Mouse (Mus musculus) v-Abl transformed pro-B cells (cell line): ENCODE data around the gene Oas3.

Source experiments
- in situ Hi-C, 2 experiments: fragments of 400-800 bp; cut with MboI; formaldehyde crosslinking; loops; one replicate each; pipeline ENCODE4 v1.15.1; 2025; ENCODE audit not compliant: unreplicated experiment in 2 of 2

The Oas3 gene

GRCm38 (mm10) chr5:120761901-120762300 lies 15.6 kb downstream of the Oas3 start:
- in situ Hi-C loops: no loop called here

DNA sequence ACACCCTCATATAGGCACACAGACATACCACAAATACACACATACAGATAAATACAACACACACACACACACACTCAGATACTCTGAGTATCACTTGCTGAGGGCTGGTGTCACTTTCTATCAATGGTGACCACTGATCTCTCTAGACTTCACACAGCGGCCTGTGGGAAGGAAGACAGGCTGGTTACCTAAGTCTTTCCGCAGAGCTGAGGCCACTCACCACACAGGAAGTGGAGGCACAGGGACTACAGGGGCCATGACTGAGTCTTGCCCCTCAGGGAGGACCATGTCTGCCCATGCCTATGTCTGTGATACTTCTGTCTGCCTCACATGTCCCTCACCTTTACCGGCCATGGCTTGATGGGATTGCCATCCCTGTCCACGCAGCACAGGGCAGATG lies 23.2 kb downstream of the Oas3 start:
- in situ Hi-C loops: no loop called here

GRCm38 (mm10) chr5:120752786-120753185 lies 24.7 kb downstream of the Oas3 start:
- in situ Hi-C loops: no loop called here

DNA sequence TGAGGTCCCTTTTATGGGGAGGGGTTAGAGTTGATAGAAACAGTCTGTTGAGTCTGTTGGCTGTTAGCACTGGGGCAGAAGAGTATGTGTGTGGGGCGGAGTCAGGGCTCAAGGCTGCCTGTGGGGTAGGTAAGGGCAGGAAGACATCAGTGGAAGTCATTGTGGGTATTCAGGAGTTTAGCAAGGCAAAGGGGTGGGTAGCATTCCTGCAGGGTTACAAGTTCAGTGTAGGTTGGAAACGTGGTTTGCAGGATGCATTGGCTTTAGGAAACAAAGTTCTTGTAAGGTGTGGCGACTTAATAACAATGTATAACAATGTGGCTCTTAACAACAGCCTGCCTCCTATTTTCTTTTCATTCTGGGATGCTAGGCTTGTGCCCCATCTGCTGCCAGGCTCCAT lies 26.3 kb downstream of the Oas3 start:
- in situ Hi-C loops: no loop called here

DNA sequence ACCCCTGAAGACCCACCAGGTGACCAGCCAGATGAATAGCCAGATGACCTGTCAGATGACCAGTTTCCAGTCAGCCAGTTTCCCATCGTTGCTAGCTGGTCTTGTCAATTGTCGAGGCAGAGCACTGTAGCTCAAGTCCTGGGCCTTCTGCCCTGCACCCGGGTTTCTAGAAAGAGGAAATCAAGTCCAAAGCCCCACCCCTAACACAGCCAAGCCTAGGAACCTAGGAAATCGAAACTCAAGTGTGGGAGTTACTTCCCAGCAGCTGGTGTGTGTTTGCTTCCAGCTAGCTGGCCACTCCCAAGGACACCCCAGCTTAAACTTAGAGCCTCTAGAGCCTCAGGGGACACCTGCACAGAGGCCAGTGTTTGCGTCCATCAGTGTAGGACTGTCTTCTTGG lies 27.8 kb downstream of the Oas3 start, which contains the start of gene Oas2:
Gene Oas2 (minus strand): TSS at position 166 of the 400 bp plus-strand sequence.
- in situ Hi-C loops: loop anchor here (5.0 to 25.0 kb wide), 3 partner anchors 132 to 262 kb away; partner anchors contain the start of genes Ddx54 (in 1 of the 2), Rita1 (in 1 of the 2) and Sds (in 1 of the 2)

DNA sequence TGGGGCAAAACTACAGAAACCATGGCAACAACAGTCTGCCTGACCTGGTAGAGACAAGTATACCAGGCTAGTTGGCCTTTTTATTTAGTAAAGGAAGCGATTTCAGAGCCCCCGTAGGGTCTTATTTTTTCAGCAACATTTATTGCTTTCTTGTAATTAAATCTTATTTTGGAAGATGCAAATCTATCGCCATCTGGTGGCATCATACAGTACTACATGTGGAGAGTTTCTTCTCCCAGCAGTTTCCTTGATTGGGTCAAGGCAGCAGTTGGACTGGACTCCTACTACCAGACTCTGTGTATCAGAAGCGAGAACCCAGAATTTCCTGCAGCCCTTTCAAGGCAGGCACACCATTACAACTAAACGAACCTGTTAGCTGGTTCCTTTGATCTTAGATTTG lies 31.0 kb downstream of the Oas3 start:
- in situ Hi-C loops: loop anchor here (5.0 to 25.0 kb wide), 3 partner anchors 129 to 259 kb away; partner anchors contain the start of genes Ddx54 (in 1 of the 2), Rita1 (in 1 of the 2) and Sds (in 1 of the 2)

DNA sequence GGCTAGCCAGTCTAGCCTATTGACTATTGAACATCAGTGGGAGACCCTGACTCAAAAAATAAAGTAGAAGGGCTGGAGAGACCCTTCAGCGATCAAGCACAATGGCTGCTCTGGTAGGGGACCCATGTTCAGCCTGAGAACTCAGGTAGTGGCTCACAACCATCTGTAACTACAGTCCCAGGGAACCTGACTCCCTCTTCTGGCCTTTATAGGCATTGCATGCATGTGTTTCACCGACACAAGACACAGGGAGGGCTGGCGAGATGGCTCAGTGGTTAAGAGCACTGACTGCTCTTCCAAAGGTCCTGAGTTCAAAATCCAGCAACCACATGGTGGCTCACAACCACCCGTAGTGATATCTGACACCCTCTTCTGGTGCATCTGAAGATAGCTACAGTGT lies 35.3 kb downstream of the Oas3 start:
- in situ Hi-C loops: loop anchor here in 1 of 2 experiments (10.0 to 25.0 kb wide), 2 partner anchors 127 to 255 kb away; partner anchors contain the start of genes Ddx54, Rita1 and Sds

DNA sequence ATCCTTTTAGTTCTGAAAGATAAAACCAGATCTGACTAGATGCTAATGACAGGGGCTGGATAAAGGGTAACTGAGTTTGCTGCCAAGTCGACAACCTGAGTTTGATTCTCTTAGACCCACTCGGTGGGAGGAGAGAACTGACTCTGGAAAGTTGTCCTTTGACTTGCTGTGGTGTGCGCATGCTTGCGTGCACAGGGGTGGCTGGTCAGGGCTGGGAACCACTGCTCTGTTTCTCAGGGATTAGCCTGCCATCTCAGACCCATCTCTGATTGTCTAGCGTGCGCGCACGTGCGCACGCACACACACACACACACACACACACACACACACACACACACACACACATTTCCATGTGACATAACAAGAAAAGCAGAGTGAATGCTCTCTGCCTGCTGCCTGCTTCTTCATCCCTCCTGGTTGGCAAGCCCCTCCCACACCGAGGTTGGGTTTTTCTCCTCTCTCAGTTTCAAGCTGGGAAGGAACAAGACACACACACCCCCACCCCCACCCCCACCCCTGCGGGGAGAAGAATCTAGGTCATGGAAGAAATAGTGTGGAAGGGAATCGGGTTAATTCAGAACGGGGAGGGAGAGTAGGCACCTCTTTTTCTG lies 43.0 kb downstream of the Oas3 start:
- in situ Hi-C loops: loop anchor here in 1 of 2 experiments (25.0 kb wide), 1 partner anchor 247 kb away; the partner anchor contains the start of gene Sds

DNA sequence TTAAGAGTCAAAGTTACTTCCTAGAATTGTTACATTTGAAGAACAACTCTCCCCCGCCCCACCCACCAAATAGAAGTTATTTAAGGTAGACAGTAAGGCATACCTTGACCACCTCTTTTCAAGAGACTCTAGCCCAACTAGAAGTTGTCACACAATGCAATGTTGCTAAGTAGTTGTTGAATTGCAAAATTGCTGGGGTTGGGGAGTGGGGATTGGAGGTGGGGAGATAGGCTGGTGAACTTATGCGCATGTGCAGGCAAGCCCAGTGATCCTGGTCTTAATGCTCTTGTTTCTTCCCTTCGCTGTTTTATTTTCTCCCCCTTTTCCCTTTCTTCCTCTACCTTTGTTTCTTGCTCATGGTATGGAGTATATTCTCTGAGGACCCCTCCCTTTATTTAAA lies 43.8 kb downstream of the Oas3 start:
- in situ Hi-C loops: loop anchor here in 1 of 2 experiments (25.0 kb wide), 1 partner anchor 246 kb away; the partner anchor contains the start of gene Sds

- in situ Hi-C loops: loop anchor here in 1 of 2 experiments (25.0 kb wide), 1 partner anchor 245 kb away; the partner anchor contains the start of gene Sds
These were observed 44.7 kb downstream of the Oas3 start for GRCm38 (mm10) chr5:120732740-120733139.

DNA sequence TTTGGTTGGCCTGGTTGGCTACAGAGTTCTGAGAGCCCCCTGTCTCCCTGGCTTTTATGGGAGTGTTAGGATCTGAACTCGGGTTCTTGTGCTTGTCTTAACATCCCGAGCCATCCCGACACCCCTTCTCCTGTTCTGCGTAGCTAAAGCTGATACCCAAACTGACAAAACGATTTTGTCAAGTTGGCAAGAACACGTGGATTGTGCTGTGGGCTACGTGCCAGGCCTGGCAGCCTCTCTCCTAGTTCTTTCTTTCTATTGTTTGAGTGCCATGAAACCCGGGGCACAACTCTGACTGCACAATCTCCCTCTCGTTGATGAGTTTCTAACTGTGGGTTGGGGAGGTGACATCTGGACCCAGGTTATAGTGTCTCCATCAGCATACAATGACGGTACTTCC lies 48.1 kb downstream of the Oas3 start:
- in situ Hi-C loops: loop anchor here in 1 of 2 experiments (25.0 kb wide), 1 partner anchor 242 kb away; the partner anchor contains the start of gene Sds

- in situ Hi-C loops: loop anchor here in 1 of 2 experiments (25.0 kb wide), 1 partner anchor 239 kb away; the partner anchor contains the start of gene Sds
These were observed 51.5 kb downstream of the Oas3 start for GRCm38 (mm10) chr5:120725811-120726455.

DNA sequence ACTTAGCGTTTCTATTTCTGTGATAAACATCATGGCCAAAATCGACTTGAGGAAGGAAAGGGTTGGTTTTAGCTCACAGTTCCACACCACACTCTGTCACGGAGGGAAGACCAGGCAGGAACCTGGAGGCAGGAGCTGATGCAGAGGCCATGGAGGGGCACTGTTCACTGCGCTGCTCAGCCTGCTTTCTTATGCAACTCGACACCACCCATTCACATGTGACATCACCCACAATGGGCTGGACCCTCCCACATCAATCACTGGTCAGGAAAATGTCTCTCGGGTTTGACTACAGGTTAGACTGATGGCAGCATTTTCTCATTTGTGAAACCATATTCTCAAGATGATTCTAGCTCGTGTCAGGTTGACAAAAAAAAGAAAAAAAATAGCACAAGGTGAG lies 56.5 kb downstream of the Oas3 start:
- in situ Hi-C loops: no loop called here

DNA sequence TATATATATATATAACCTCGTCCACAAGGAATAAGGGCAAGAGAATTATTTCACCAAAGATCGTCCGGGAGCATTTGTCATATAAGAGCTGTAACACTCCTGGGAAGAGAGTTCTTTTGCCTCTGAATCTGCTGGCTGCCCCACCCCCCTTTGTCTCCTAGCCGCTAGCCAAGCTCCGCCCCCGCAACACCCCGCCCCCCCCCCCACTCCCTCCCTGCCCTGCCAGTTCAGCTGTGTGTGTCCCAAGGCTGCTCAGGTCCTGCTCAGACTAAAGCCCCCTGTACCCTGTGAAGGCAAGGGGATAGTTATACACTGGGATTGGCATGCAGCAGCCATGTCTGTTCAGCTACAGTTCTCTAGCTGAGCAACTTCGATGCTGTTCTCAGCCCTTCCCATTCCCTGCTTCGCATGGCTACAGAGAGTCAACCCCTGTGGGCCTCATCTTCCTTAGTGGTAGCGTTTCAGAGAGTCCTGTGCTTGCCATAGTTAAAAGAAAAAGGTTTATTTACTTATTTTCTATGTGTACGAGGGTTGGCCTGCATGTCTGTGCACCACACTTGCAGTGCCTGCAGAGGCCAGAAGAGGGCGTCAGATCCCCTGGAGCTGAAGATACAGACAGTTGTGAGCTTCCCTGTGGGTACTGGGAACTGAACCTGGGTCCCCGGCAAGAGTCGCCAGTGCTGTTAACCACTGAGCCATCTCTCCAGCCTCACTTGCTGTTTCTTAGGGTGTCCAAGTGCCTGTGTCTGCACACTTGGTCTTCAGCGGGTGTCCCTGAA lies 58.7 kb downstream of the Oas3 start:
- in situ Hi-C loops: no loop called here

DNA sequence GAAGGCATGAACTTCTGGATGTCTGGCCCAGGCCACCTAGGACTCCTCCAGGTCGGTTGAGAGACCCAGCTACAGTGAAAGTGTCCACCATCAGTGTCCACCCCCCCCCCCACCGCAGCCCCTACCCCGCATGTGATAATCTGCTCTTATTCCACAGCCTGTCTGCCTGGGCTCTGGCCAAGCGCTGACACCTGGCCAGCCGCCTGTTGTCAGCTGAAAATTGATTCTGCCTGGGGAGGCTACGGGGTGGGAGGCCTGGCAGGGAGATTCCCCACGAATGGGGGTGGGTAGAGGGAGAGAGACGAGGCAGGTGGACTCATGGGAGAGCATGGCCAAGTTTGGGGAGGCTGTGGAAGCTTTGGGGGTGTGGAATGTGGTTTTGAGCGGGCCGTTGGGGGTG lies 60.3 kb downstream of the Oas3 start:
- in situ Hi-C loops: no loop called here

- in situ Hi-C loops: loop anchor here (5.0 kb wide), 2 partner anchors 37 to 97 kb away; no protein-coding TSS in a partner anchor
These were observed 63.1 kb downstream of the Oas3 start for GRCm38 (mm10) chr5:120714314-120714713.

GRCm38 (mm10) chr5:120712721-120713120 lies 64.7 kb downstream of the Oas3 start:
- in situ Hi-C loops: loop anchor here (5.0 kb wide), 2 partner anchors 35 to 95 kb away; no protein-coding TSS in a partner anchor

GRCm38 (mm10) chr5:120711827-120712226 lies 65.6 kb downstream of the Oas3 start, which contains the start of gene Dtx1:
Gene Dtx1, minus strand, starts transcription at chr5:120711927.
- in situ Hi-C loops: loop anchor here (5.0 kb wide), 2 partner anchors 35 to 95 kb away; no protein-coding TSS in a partner anchor

GRCm38 (mm10) chr5:120711416-120711815 lies 66.0 kb downstream of the Oas3 start:
- in situ Hi-C loops: loop anchor here (5.0 kb wide), 2 partner anchors 34 to 94 kb away; no protein-coding TSS in a partner anchor

DNA sequence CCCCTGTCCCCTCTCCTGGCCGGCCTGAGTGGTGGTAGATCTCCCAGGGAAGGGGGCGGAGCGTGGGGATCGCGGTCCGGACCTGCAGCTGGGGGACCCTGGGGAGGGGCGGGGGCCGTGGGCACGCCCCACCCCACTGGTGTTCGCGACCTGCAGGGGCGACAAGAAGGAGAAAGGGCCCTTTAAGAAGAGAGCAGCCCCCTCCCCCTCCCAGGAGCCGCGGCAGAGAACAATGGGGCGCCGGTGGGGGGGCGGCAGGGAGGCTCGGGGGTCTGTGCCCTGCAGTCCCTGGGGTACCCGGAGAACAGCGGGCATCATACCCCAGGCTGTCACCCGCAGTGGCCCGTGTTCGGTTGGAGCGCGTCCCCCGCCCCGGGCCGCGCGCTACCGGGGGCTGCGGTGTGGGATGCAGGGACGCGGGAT lies 66.6 kb downstream of the Oas3 start:
- in situ Hi-C loops: loop anchor here (5.0 kb wide), 2 partner anchors 34 to 94 kb away; no protein-coding TSS in a partner anchor
